8 mouse cellular contexts compared by ENCODE assay signal in genomic region chr7:116607628-116608225, GRCm38 (mm10).
DNase-seq lines count a peak whose midpoint lies in the region; ATAC-seq and TF ChIP-seq lines count a peak whose summit lies in the region.

No protein-coding gene starts in this region.

- DNase-seq in B cell, adult 2 months, result peak; percentile 20 to 21
- DNase-seq in NIH3T3 (ENCODE audit: low read depth), result peak; percentile 6
- DNase-seq in limb, embryonic 14.5 days (ENCODE audit: low spot score), result no peak
- DNase-seq in splenic B cell, adult 2 months (ENCODE audit: low read depth, low spot score), result peak; percentile 26
- no peak for DNase-seq in spleen, adult 12 weeks (ENCODE audit: low spot score)
- DNase-seq in c-Kit-positive CD71-positive TER-119-positive erythroid progenitor cells, embryonic 14.5 days (ENCODE audit: low spot score), result no peak
- no peak for DNase-seq in urinary bladder, adult 2 months (ENCODE audit: low spot score)

- no peaks in the 10 kb centered on the region for H3K27me3 ChIP-seq in heart, embryonic 12.5 days (replicated peaks)
- no peaks in the 10 kb centered on the region for H3K27me3 ChIP-seq in limb, embryonic 14.5 days (ENCODE audit: control insufficient read depth, insufficient read depth, low read length)
- H3K27me3 ChIP-seq in splenic B cell, adult 2 months (ENCODE audit: control insufficient read depth, insufficient read depth, low read length, poor library complexity, severe bottlenecking), result no peaks in the 10 kb centered on the region

- no peaks in the 10 kb centered on the region for H3K9me3 ChIP-seq in heart, embryonic 12.5 days (replicated peaks)
- no peaks in the 10 kb centered on the region for H3K9me3 ChIP-seq in limb, embryonic 14.5 days (ENCODE audit: control insufficient read depth, low read length)

- TF ChIP-seq POLR2A in limb, embryonic 14.5 days (IDR thresholded peaks at IDR 0.05; ENCODE audit: borderline replicate concordance, extremely low read depth, insufficient read depth, insufficient read length), result no peak

- H3K9ac ChIP-seq in heart, embryonic 12.5 days, result peak overlapping the region; percentile 61
- 0 out of 2 replicates have a peak overlapping the region, but pooled peaks have one; percentile 21 for H3K9ac ChIP-seq in limb, embryonic 14.5 days (ENCODE audit: low read depth, low read length, severe bottlenecking)

- H3K4me1 ChIP-seq in heart, embryonic 12.5 days (replicated peaks), result peaks cover 9% of the 10 kb centered on the region; the same call in 1 of the 2 replicates
- H3K4me1 ChIP-seq in limb, embryonic 14.5 days (ENCODE audit: control insufficient read depth, insufficient read depth, low read length), result peaks cover 3% of the 10 kb centered on the region

- ATAC-seq in heart, embryonic 12.5 days (ENCODE audit: insufficient number of reproducible peaks, low FRiP score), result no peak
- peak; percentile 27; the same call in 1 of the 2 replicates for ATAC-seq in limb, embryonic 14.5 days (ENCODE audit: low FRiP score, low read depth)

- H3K4me3 ChIP-seq in heart, embryonic 12.5 days, result peak overlapping the region; percentile 43
- H3K4me3 ChIP-seq in limb, embryonic 14.5 days (replicated peaks; ENCODE audit: low read length), result peak overlapping the region; percentile 26

- H3K27ac ChIP-seq in heart, embryonic 12.5 days (ENCODE audit: poor library complexity, severe bottlenecking), result no peak overlapping the region
- H3K27ac ChIP-seq in limb, embryonic 14.5 days (replicated peaks; ENCODE audit: low read depth, low read length), result no peak overlapping the region

- peak overlapping the region; percentile 72 for H3K4me2 ChIP-seq in heart, embryonic 12.5 days
- peak overlapping the region; percentile 51 for H3K4me2 ChIP-seq in limb, embryonic 14.5 days (replicated peaks; ENCODE audit: low read depth, low read length, severe bottlenecking)

- no peaks in the 10 kb centered on the region for H3K36me3 ChIP-seq in heart, embryonic 12.5 days
- no peaks in the 10 kb centered on the region for H3K36me3 ChIP-seq in limb, embryonic 14.5 days (ENCODE audit: control insufficient read depth, insufficient read depth, low read length)
- no peaks in the 10 kb centered on the region for H3K36me3 ChIP-seq in splenic B cell, adult 2 months (ENCODE audit: control insufficient read depth, insufficient read depth, low read length, poor library complexity, severe bottlenecking)

- 5% methylated on average over 15 of the region's 15 CpGs for WGBS in heart, embryonic 12.5 days
- WGBS in limb, embryonic 14.5 days, result 5% methylated on average over 15 of the region's 15 CpGs

Comparison
In these comparisons a context has a peak if more than half of its experiments do, and no peak if none do; other contexts are left out.
1. DNase-seq: peak in B cell, adult 2 months (2 of 2), NIH3T3 (single experiment) and splenic B cell, adult 2 months (single experiment); none in limb, embryonic 14.5 days (single experiment), spleen, adult 12 weeks (single experiment), c-Kit-positive CD71-positive TER-119-positive erythroid progenitor cells, embryonic 14.5 days (single experiment) and urinary bladder, adult 2 months (single experiment).